Mouse (Mus musculus): ENCODE data around the gene Gm13420. TPM values are rescaled to one million over a fixed set of nuclear protein-coding genes. Genes with fewer than 3 reads are reported as not detected.

Gm13420 gene
- total and polyA plus RNA-seq, 2 experiments from 2014 or later = 0.18 to 0.86 TPM

- Histone ChIP-seq H3K27me3 (ENCODE audit: insufficient read depth, low read length) (no peaks in the 10 kb centered on the region), H3K27ac (ENCODE audit: low read depth, low read length) (no peak overlapping the region), H3K4me1 (ENCODE audit: insufficient read depth) (no peaks in the 10 kb centered on the region), H3K36me3 (ENCODE audit: insufficient read depth) (peaks cover 64% of the 10 kb centered on the region), H3K9ac (no peak overlapping the region), H3K4me2 (ENCODE audit: low read depth) (no peak overlapping the region), H3K9me3 (ENCODE audit: low read length) (no peaks in the 10 kb centered on the region), H3K4me3 (ENCODE audit: low read depth, low read length) (no peak overlapping the region)
- ATAC-seq (no peak), DNase-seq (no peak)
- TF ChIP-seq CTCF (IDR thresholded peaks at IDR 0.05; ENCODE audit: low read depth) = no peak
- WGBS = 71% methylated on average over 4 of the region's 4 CpGs
Measured at GRCm38 (mm10) chr2:29738799-29739198, 12.7 kb downstream of the Gm13420 start.

- Histone ChIP-seq H3K36me3 (ENCODE audit: insufficient read depth) (peaks cover 78% of the 10 kb centered on the region), H3K4me3 (ENCODE audit: low read depth, low read length) (no peak overlapping the region), H3K4me2 (ENCODE audit: low read depth) (no peak overlapping the region), H3K4me1 (ENCODE audit: insufficient read depth) (no peaks in the 10 kb centered on the region), H3K27ac (ENCODE audit: low read depth, low read length) (no peak overlapping the region), H3K9me3 (ENCODE audit: low read length) (no peaks in the 10 kb centered on the region), H3K27me3 (ENCODE audit: insufficient read depth, low read length) (no peaks in the 10 kb centered on the region), H3K9ac (no peak overlapping the region)
- no peak for ATAC-seq
- DNase-seq = no peak
- no peak for TF ChIP-seq CTCF (IDR thresholded peaks at IDR 0.05; ENCODE audit: low read depth)
- WGBS = 87% methylated on average over 12 of the region's 12 CpGs
Measured at GRCm38 (mm10) chr2:29737209-29737925, 14.1 kb downstream of the Gm13420 start.

GRCm38 (mm10) chr2:29735708-29736107 lies 15.8 kb downstream of the Gm13420 start:
- H3K36me3 ChIP-seq (ENCODE audit: insufficient read depth) = peaks cover 91% of the 10 kb centered on the region
- H3K4me1 ChIP-seq (ENCODE audit: insufficient read depth) = no peaks in the 10 kb centered on the region
- H3K4me2 ChIP-seq (ENCODE audit: low read depth) = no peak overlapping the region
- ATAC-seq = no peak
- H3K9me3 ChIP-seq (ENCODE audit: low read length) = no peaks in the 10 kb centered on the region
- 92% methylated on average over 12 of the region's 12 CpGs for WGBS
- H3K27ac ChIP-seq (ENCODE audit: low read depth, low read length) = no peak overlapping the region
- no peak for DNase-seq
- TF ChIP-seq CTCF (IDR thresholded peaks at IDR 0.05; ENCODE audit: low read depth) = no peak
- H3K4me3 ChIP-seq (ENCODE audit: low read depth, low read length) = no peak overlapping the region
- no peaks in the 10 kb centered on the region for H3K27me3 ChIP-seq (ENCODE audit: insufficient read depth, low read length)
- no peak overlapping the region for H3K9ac ChIP-seq

GRCm38 (mm10) chr2:29733348-29733747 lies 18.1 kb downstream of the Gm13420 start:
- no peak overlapping the region for H3K27ac ChIP-seq (ENCODE audit: low read depth, low read length)
- no peak overlapping the region for H3K9ac ChIP-seq
- H3K4me3 ChIP-seq (ENCODE audit: low read depth, low read length) = no peak overlapping the region
- ATAC-seq (no peak), DNase-seq (no peak)
- peaks cover 95% of the 10 kb centered on the region for H3K36me3 ChIP-seq (ENCODE audit: insufficient read depth)
- H3K4me2 ChIP-seq (ENCODE audit: low read depth) = no peak overlapping the region
- WGBS = 96% methylated on average over 5 of the region's 5 CpGs
- no peaks in the 10 kb centered on the region for H3K27me3 ChIP-seq (ENCODE audit: insufficient read depth, low read length)
- TF ChIP-seq CTCF (IDR thresholded peaks at IDR 0.05; ENCODE audit: low read depth) = no peak
- no peaks in the 10 kb centered on the region for H3K9me3 ChIP-seq (ENCODE audit: low read length)
- no peaks in the 10 kb centered on the region for H3K4me1 ChIP-seq (ENCODE audit: insufficient read depth)

- no peaks in the 10 kb centered on the region for H3K9me3 ChIP-seq (ENCODE audit: low read length)
- H3K4me2 ChIP-seq (ENCODE audit: low read depth) = no peak overlapping the region
- no peak overlapping the region for H3K27ac ChIP-seq (ENCODE audit: low read depth, low read length)
- no peak for TF ChIP-seq CTCF (IDR thresholded peaks at IDR 0.05; ENCODE audit: low read depth)
- no peak for ATAC-seq
- H3K27me3 ChIP-seq (ENCODE audit: insufficient read depth, low read length) = no peaks in the 10 kb centered on the region
- no peaks in the 10 kb centered on the region for H3K4me1 ChIP-seq (ENCODE audit: insufficient read depth)
- WGBS = 93% methylated on average over 10 of the region's 10 CpGs
- DNase-seq = no peak
- H3K36me3 ChIP-seq (ENCODE audit: insufficient read depth) = peaks cover 95% of the 10 kb centered on the region
- no peak overlapping the region for H3K9ac ChIP-seq
- no peak overlapping the region for H3K4me3 ChIP-seq (ENCODE audit: low read depth, low read length)
Measured at GRCm38 (mm10) chr2:29732559-29732958, 18.9 kb downstream of the Gm13420 start.

GRCm38 (mm10) chr2:29731545-29731944 lies 19.9 kb downstream of the Gm13420 start:
- Histone ChIP-seq H3K9ac (no peak overlapping the region), H3K27ac (ENCODE audit: low read depth, low read length) (no peak overlapping the region), H3K9me3 (ENCODE audit: low read length) (no peaks in the 10 kb centered on the region), H3K4me3 (ENCODE audit: low read depth, low read length) (no peak overlapping the region), H3K4me1 (ENCODE audit: insufficient read depth) (no peaks in the 10 kb centered on the region), H3K4me2 (ENCODE audit: low read depth) (no peak overlapping the region), H3K36me3 (ENCODE audit: insufficient read depth) (peaks cover 95% of the 10 kb centered on the region), H3K27me3 (ENCODE audit: insufficient read depth, low read length) (no peaks in the 10 kb centered on the region)
- DNase-seq = no peak
- no peak for ATAC-seq
- TF ChIP-seq CTCF (IDR thresholded peaks at IDR 0.05; ENCODE audit: low read depth) = peak; percentile 51
- 76% methylated on average over 3 of the region's 3 CpGs for WGBS

- Histone ChIP-seq H3K27ac (ENCODE audit: low read depth, low read length) (no peak overlapping the region), H3K4me2 (ENCODE audit: low read depth) (no peak overlapping the region), H3K4me3 (ENCODE audit: low read depth, low read length) (no peak overlapping the region), H3K4me1 (ENCODE audit: insufficient read depth) (no peaks in the 10 kb centered on the region), H3K27me3 (ENCODE audit: insufficient read depth, low read length) (no peaks in the 10 kb centered on the region), H3K9ac (no peak overlapping the region), H3K9me3 (ENCODE audit: low read length) (no peaks in the 10 kb centered on the region), H3K36me3 (ENCODE audit: insufficient read depth) (peaks cover 93% of the 10 kb centered on the region)
- TF ChIP-seq CTCF (IDR thresholded peaks at IDR 0.05; ENCODE audit: low read depth) = no peak
- 47% methylated on average over 2 of the region's 2 CpGs for WGBS
- no peak for ATAC-seq
- no peak for DNase-seq
Measured at GRCm38 (mm10) chr2:29729500-29729899, 22.0 kb downstream of the Gm13420 start.

Data from forebrain, postnatal 0 days (tissue).